8 mouse cellular contexts compared by ENCODE assay signal in genomic region chr13:107168599-107169149, GRCm38 (mm10).
DNase-seq lines count a peak whose midpoint lies in the region; ATAC-seq and TF ChIP-seq lines count a peak whose summit lies in the region.

No protein-coding gene starts in this region.

- TF ChIP-seq CTCF in lung, postnatal 0 days (IDR thresholded peaks at IDR 0.05): no peak

- H3K9me3 ChIP-seq in hindbrain, embryonic 14.5 days (ENCODE audit: control insufficient read depth, low read length): no peaks in the 10 kb centered on the region
- no peaks in the 10 kb centered on the region for H3K9me3 ChIP-seq in lung, postnatal 0 days (ENCODE audit: low read length)

- peaks cover 20% of the 10 kb centered on the region for H3K4me1 ChIP-seq in hindbrain, embryonic 14.5 days (replicated peaks; ENCODE audit: control insufficient read depth, insufficient read depth, low read length)
- H3K4me1 ChIP-seq in lung, postnatal 0 days (ENCODE audit: insufficient read depth, low read depth, low read length): no peaks in the 10 kb centered on the region

- peak overlapping the region; percentile 49 for H3K9ac ChIP-seq in hindbrain, embryonic 14.5 days
- no peak overlapping the region for H3K9ac ChIP-seq in lung, postnatal 0 days (replicated peaks; ENCODE audit: low read depth)

- 6% methylated on average over 15 of the region's 15 CpGs for WGBS in hindbrain, embryonic 14.5 days
- 11% methylated on average over 15 of the region's 15 CpGs for WGBS in lung, postnatal 0 days

- peak; percentile 71 for DNase-seq in cerebellum, adult 8-10 months
- DNase-seq in frontal cortex, postnatal 36 days (ENCODE audit: low spot score in 2 of 2): peak; percentile 31 to 36
- peak; percentile 76 for DNase-seq in hindbrain, embryonic 14.5 days (ENCODE audit: low spot score)
- DNase-seq in layer of hippocampus, postnatal 36 days: peak; percentile 44 to 58
- peak; percentile 85 for DNase-seq in lung, postnatal 0 days (ENCODE audit: low spot score)
- peak; percentile 13 for DNase-seq in ovary, postnatal 10 days (ENCODE audit: low spot score)
- peak; percentile 16 to 41 for DNase-seq in urinary bladder, postnatal 36 days (ENCODE audit: low spot score in 2 of 2)

- H3K36me3 ChIP-seq in hindbrain, embryonic 14.5 days (replicated peaks; ENCODE audit: control insufficient read depth, insufficient read depth): no peaks in the 10 kb centered on the region
- H3K36me3 ChIP-seq in lung, postnatal 0 days (ENCODE audit: insufficient read depth, low read length): no peaks in the 10 kb centered on the region

- TF ChIP-seq EP300 in lung, postnatal 0 days (IDR thresholded peaks at IDR 0.05): no peak

- no peaks in the 10 kb centered on the region for H3K27me3 ChIP-seq in hindbrain, embryonic 14.5 days (ENCODE audit: control insufficient read depth, insufficient read depth, low read length)
- no peaks in the 10 kb centered on the region for H3K27me3 ChIP-seq in lung, postnatal 0 days (replicated peaks; ENCODE audit: insufficient read depth, low read length)

- peak overlapping the region; percentile 53 for H3K4me2 ChIP-seq in hindbrain, embryonic 14.5 days (replicated peaks)
- H3K4me2 ChIP-seq in lung, postnatal 0 days (replicated peaks; ENCODE audit: low read depth, low read length): peak overlapping the region; percentile 58

- peak overlapping the region; percentile 21 for H3K4me3 ChIP-seq in hindbrain, embryonic 14.5 days (replicated peaks; ENCODE audit: low read length)
- peak overlapping the region; percentile 25 for H3K4me3 ChIP-seq in lung, postnatal 0 days (ENCODE audit: low read depth, low read length)

- peak overlapping the region; percentile 79 for H3K27ac ChIP-seq in hindbrain, embryonic 14.5 days
- H3K27ac ChIP-seq in lung, postnatal 0 days (ENCODE audit: low read length): peak overlapping the region; percentile 16; the same call in 1 of the 2 replicates

- ATAC-seq in activated CD4-positive, CD25-positive, alpha-beta regulatory T cell, adult 4 months: peak; percentile 40
- ATAC-seq in hindbrain, embryonic 14.5 days (ENCODE audit: low FRiP score): peak; percentile 84
- peak; percentile 91 for ATAC-seq in lung, postnatal 0 days

Comparison
In these comparisons a context has a peak if more than half of its experiments do, and no peak if none do; other contexts are left out.
1. Peak in every context shown above with its lines: DNase-seq, ATAC-seq, H3K4me3 ChIP-seq and H3K27ac ChIP-seq.
2. ATAC-seq: peak in every context shown above with its lines; median percentile 91 in lung, postnatal 0 days; 84 in hindbrain, embryonic 14.5 days; 40 in activated CD4-positive, CD25-positive, alpha-beta regulatory T cell, adult 4 months.
3. DNase-seq: peak in every context shown above with its lines; median percentile 85 in lung, postnatal 0 days; 76 in hindbrain, embryonic 14.5 days; 71 in cerebellum, adult 8-10 months; 51 in layer of hippocampus, postnatal 36 days; 34 in frontal cortex, postnatal 36 days; 28 in urinary bladder, postnatal 36 days; 13 in ovary, postnatal 10 days.